Mouse (Mus musculus): ENCODE data around the gene Grifin. TPM values are rescaled to one million over a fixed set of nuclear protein-coding genes. Genes with fewer than 3 reads are reported as not detected.

Gene Grifin
- under 1 TPM in 1 of 2 experiments, not detected in 1; 0.94 TPM for total RNA-seq (2021)

- intact Hi-C loops (cut with DNase I): no loop called here
- no peak for DNase-seq (ENCODE audit: low spot score in 2 of 2)
Measured at GRCm38 (mm10) chr5:140564896-140565295, at the start of gene Grifin. Gene Grifin (minus strand): TSS chr5:140565071.

- DNase-seq (ENCODE audit: low spot score in 2 of 2): no peak
- intact Hi-C loops (cut with DNase I): loop anchor here (10.0 kb wide), 1 partner anchor 179 kb away; no protein-coding TSS in a partner anchor
Measured at GRCm38 (mm10) chr5:140614141-140614540, 49.3 kb upstream of the Grifin start.

GRCm38 (mm10) chr5:140612191-140612590 is 47.3 kb upstream of the Grifin start:
- DNase-seq (ENCODE audit: low spot score in 2 of 2): no peak

GRCm38 (mm10) chr5:140611611-140612185 is 46.8 kb upstream of the Grifin start:
- intact Hi-C loops (cut with DNase I): loop anchor here (2.0 to 10.0 kb wide), 2 partner anchors 43 to 177 kb away; no protein-coding TSS in a partner anchor
- no peak for DNase-seq (ENCODE audit: low spot score in 2 of 2)

More at GRCm38 (mm10) chr5:140612191-140612590, 47.3 kb upstream of the Grifin start:
- intact Hi-C loops (cut with DNase I): loop anchor here (10.0 kb wide), 1 partner anchor 177 kb away; no protein-coding TSS in a partner anchor

GRCm38 (mm10) chr5:140611021-140611583 is 46.2 kb upstream of the Grifin start:
- intact Hi-C loops (cut with DNase I): loop anchor here (2.0 to 10.0 kb wide), 2 partner anchors 42 to 176 kb away; no protein-coding TSS in a partner anchor
- DNase-seq (ENCODE audit: low spot score in 2 of 2): no peak

- no peak for DNase-seq (ENCODE audit: low spot score in 2 of 2)
- intact Hi-C loops (cut with DNase I): loop anchor here (2.0 to 10.0 kb wide), 2 partner anchors 42 to 176 kb away; no protein-coding TSS in a partner anchor
Measured at GRCm38 (mm10) chr5:140610273-140611011, 45.6 kb upstream of the Grifin start.

- no peak for DNase-seq (ENCODE audit: low spot score in 2 of 2)
- intact Hi-C loops (cut with DNase I): loop anchor here (2.0 to 10.0 kb wide), 4 partner anchors 41 to 265 kb away; no protein-coding TSS in a partner anchor
Measured at GRCm38 (mm10) chr5:140609511-140610272, 44.8 kb upstream of the Grifin start.

- no peak for DNase-seq (ENCODE audit: low spot score in 2 of 2)
- intact Hi-C loops (cut with DNase I): loop anchor here (2.0 to 10.0 kb wide), 2 partner anchors 60 to 264 kb away; no protein-coding TSS in a partner anchor
Measured at GRCm38 (mm10) chr5:140608634-140609015, 43.8 kb upstream of the Grifin start.

- intact Hi-C loops (cut with DNase I): loop anchor here (2.0 to 10.0 kb wide), 2 partner anchors 59 to 263 kb away; no protein-coding TSS in a partner anchor
- no peak for DNase-seq (ENCODE audit: low spot score in 2 of 2)
Measured at GRCm38 (mm10) chr5:140607836-140608633, 43.2 kb upstream of the Grifin start.

- peak; percentile 66 to 76 for DNase-seq (ENCODE audit: low spot score in 2 of 2)
- intact Hi-C loops (cut with DNase I): loop anchor here (10.0 kb wide), 1 partner anchor 262 kb away; no protein-coding TSS in a partner anchor
Measured at GRCm38 (mm10) chr5:140607001-140607835, 42.3 kb upstream of the Grifin start, which contains the start of gene Lfng. Gene Lfng (plus strand): TSS chr5:140607320.

GRCm38 (mm10) chr5:140606386-140606785 is 41.5 kb upstream of the Grifin start:
- intact Hi-C loops (cut with DNase I): loop anchor here (10.0 kb wide), 1 partner anchor 262 kb away; no protein-coding TSS in a partner anchor
- no peak for DNase-seq (ENCODE audit: low spot score in 2 of 2)

GRCm38 (mm10) chr5:140605228-140605627 is 40.4 kb upstream of the Grifin start:
- intact Hi-C loops (cut with DNase I): loop anchor here (10.0 kb wide), 1 partner anchor 260 kb away; no protein-coding TSS in a partner anchor
- DNase-seq (ENCODE audit: low spot score in 2 of 2): no peak

GRCm38 (mm10) chr5:140604386-140604785 is 39.5 kb upstream of the Grifin start:
- DNase-seq (ENCODE audit: low spot score in 2 of 2): no peak
- intact Hi-C loops (cut with DNase I): loop anchor here (10.0 kb wide), 1 partner anchor 260 kb away; no protein-coding TSS in a partner anchor

GRCm38 (mm10) chr5:140602540-140602939 is 37.7 kb upstream of the Grifin start:
- DNase-seq (ENCODE audit: low spot score in 2 of 2): no peak
- intact Hi-C loops (cut with DNase I): loop anchor here (10.0 kb wide), 1 partner anchor 258 kb away; no protein-coding TSS in a partner anchor

GRCm38 (mm10) chr5:140601712-140602111 is 36.8 kb upstream of the Grifin start:
- intact Hi-C loops (cut with DNase I): loop anchor here (10.0 kb wide), 1 partner anchor 257 kb away; no protein-coding TSS in a partner anchor
- no peak for DNase-seq (ENCODE audit: low spot score in 2 of 2)

GRCm38 (mm10) chr5:140599939-140600338 is 35.1 kb upstream of the Grifin start:
- intact Hi-C loops (cut with DNase I): loop anchor here (10.0 kb wide), 1 partner anchor 255 kb away; no protein-coding TSS in a partner anchor
- DNase-seq (ENCODE audit: low spot score in 2 of 2): no peak

- intact Hi-C loops (cut with DNase I): no loop called here
- no peak for DNase-seq (ENCODE audit: low spot score in 2 of 2)
Measured at GRCm38 (mm10) chr5:140597787-140598186, 32.9 kb upstream of the Grifin start.

Data from left cerebral cortex, postnatal 36 days (tissue).